Mouse (Mus musculus) layer of hippocampus, adult 9-11 months (tissue): ENCODE data around the gene Rundc3a.

Experiments
- DNase-seq: peaks from one replicate; pipeline ENCODE4 v3.0.0; 2022

The Rundc3a gene

DNA sequence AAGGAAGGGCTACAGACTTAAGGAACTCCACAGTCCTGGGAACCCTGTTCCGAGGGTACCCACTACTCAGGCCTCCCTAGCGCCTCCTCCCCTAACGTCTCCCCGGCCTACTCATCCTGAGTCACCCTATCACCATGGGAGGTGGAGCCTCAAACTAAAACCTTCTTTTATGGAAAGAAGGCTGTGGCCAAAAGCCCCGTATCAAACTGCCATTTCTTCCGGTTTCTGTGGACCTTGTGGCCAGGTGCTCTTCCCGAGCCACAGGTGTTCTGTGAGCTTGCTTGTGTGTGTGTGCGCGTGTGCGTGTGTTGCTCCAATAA is 43.2 kb downstream of the Rundc3a start:
- no peak for DNase-seq

- peak; percentile 78 for DNase-seq
These were observed 44.2 kb downstream of the Rundc3a start for GRCm38 (mm10) chr11:102437120-102438061.

GRCm38 (mm10) chr11:102438212-102439092 is 45.2 kb downstream of the Rundc3a start:
- peak; percentile 72 for DNase-seq

DNA sequence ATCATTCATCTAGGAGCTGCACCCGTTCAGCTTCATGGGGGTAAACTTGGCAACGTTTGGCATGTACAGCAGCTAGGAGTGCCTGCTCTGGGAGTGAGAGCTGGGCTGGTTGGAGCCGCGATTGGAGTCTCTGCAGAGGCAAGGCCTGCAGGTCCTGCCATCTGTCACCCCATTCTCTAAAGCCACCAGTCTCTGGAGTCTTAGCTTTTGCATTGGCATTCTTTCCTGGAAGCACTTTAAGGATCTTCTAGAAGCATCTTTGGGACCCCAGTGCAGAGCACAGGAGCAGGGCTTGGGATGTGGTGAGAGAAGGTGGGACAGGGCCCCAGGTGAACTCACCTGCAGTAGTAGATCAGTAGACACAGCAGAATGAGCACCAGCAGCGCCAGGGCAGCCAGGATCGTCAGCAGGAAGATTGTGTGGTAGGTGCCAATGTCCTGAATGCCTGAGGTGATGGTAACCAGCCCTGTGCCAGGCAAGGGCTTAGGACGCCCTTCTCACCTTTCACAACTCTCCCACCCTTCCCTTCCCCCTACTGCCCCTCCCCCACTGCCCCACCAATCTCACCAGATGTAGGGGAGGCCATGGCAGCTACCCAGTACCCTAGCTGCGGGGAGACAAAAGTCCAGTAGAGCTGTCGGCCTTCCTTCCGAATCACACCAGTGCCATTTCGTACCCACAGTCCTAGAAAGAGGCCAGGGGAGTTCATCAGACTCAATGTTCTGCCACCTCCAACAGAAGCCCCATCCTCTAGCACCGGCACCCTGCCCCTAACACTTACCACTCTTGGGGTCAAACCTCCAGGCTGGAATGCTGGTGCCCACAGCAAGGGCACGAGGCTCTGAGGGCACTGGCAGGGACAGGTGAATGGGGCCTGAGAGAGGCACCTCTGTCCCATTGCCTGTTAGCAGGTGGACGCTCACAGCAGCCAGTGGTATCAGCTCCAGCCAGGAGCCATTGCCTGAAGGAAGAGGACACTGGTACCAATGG is 46.2 kb downstream of the Rundc3a start:
- DNase-seq: peak; percentile 61

GRCm38 (mm10) chr11:102440255-102440654 is 47.1 kb downstream of the Rundc3a start:
- DNase-seq: no peak

GRCm38 (mm10) chr11:102441434-102441833 is 48.2 kb downstream of the Rundc3a start:
- no peak for DNase-seq

- DNase-seq: no peak
These were observed 48.9 kb downstream of the Rundc3a start for GRCm38 (mm10) chr11:102442089-102442488.

DNA sequence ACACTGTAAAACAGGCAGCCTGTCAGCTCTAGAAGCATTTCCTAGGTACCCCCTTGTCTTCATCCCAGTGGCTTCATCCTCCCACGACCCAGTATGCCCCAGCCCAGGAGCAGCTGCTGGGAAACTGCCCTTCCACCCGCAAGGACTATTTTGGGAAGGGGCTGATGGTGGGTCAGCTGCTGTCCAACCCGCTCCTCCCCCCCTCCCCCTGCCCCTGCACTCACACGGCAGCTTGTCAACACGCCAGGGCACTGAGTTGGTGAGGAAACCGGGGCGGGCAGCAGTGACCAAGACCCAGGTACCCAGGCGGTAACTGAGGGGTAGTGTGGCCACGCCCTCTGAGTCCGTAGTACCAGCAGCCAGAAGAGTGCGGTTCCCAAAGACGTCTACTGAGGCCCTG is 50.5 kb downstream of the Rundc3a start:
- DNase-seq: no peak

GRCm38 (mm10) chr11:102444321-102444720 is 51.1 kb downstream of the Rundc3a start:
- DNase-seq: no peak

- no peak for DNase-seq
These were observed 51.6 kb downstream of the Rundc3a start for GRCm38 (mm10) chr11:102444781-102445180.

GRCm38 (mm10) chr11:102445264-102445890 is 52.2 kb downstream of the Rundc3a start:
- no peak for DNase-seq

DNA sequence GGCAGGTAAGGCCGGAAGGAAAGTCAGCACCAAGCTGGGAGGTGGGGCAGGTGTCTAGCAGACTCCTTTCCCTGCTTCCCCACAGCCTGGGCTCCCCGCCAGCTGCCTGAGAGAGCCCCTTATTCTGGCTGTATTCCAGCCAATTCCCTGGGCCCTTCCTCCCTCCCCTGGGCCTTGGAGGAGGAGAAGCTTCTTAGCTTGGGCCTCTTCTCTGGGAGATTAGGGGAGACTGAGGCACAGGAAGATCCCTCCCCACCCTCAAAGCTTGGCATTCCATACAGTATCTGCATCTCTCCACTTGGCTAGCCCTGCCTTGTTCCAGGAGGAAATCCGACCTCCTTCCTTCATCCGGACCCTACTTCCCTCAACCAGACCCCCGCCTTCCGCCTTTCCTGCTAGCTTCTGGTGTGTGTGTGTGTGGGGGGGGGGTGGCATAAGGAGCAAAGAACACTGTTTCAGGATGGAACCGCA is 52.7 kb downstream of the Rundc3a start:
- DNase-seq: no peak

DNA sequence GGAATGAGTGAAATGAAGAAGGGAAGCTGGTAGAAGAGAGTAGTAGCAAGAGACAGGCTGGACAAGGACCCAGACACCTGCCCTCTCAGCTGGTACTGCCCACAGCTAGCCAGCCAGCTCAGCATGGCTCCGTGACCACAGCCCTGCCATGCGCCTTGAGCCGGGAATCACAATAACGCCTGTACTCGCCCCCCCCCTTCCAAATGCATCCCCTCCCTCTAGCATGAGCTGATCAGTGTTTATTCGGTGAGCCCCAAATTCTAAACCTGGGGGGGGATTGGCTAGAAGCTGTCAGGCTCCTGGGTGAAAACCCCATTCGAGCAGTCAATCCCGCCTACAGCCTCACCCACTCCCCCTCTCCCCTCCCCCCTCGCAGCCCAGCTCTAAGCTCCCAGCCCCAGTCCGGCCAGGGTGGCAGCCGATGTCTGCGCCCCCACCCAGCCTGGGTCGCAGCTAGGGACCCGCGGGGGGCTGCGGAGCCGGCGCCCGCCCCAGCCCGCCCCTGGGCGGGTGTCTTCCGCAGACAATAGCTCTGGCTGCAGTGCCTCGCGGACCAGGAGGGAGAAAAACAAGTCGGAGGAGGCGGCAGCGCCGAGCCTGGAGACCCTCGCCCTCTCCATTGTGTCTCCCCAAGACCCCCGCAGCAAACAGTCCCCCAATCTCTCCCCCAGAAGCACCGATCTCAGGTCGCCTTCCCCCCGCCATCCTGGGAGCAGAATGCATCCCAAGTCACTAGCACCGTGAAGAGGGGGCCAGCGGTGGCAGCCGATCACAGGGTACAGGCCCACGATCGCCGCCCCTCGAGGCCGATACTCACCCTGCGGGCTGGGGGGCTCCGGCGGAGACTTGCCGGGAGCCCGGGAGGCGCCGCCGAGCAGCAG is 53.6 kb downstream of the Rundc3a start:
- DNase-seq: no peak

- peak; percentile 52 for DNase-seq
These were observed 54.3 kb downstream of the Rundc3a start, which contains the start of gene Fam171a2 for GRCm38 (mm10) chr11:102447497-102447896. Gene Fam171a2 (minus strand): TSS chr11:102447682.

DNA sequence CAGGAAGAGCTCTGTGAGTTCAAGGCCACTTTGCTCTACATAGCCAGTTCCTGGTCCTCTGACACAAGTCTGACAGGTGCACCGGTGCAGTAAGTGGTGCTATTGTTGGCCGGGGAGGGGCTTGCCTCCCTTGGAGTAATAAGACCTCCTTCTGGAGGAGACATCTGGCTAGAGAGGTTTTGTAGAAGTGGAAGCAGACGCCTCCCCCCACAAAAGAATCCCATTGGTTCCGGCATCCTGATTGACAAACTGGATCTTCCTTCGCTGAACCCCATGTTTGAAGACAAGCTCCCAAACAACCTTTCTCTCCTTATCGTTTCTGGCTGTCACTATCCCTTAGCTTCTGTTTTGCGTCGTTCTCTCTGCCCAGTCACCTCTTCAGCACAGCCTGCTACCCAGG is 55.1 kb downstream of the Rundc3a start:
- DNase-seq: peak; percentile 54

GRCm38 (mm10) chr11:102449043-102450008 is 56.1 kb downstream of the Rundc3a start:
- DNase-seq: peak; percentile 52
